Mouse (Mus musculus): ENCODE measurements around the gene 1700028J19Rik. TPM values are rescaled to one million over a fixed set of nuclear protein-coding genes. Genes with fewer than 3 reads are reported as not detected.

The 1700028J19Rik gene
- polyA plus RNA-seq (2014; fragmentation: Nextera tagmentation; extraction: Ambion mirVana) = 0.81 and 1.4 TPM in 2 replicates

DNA sequence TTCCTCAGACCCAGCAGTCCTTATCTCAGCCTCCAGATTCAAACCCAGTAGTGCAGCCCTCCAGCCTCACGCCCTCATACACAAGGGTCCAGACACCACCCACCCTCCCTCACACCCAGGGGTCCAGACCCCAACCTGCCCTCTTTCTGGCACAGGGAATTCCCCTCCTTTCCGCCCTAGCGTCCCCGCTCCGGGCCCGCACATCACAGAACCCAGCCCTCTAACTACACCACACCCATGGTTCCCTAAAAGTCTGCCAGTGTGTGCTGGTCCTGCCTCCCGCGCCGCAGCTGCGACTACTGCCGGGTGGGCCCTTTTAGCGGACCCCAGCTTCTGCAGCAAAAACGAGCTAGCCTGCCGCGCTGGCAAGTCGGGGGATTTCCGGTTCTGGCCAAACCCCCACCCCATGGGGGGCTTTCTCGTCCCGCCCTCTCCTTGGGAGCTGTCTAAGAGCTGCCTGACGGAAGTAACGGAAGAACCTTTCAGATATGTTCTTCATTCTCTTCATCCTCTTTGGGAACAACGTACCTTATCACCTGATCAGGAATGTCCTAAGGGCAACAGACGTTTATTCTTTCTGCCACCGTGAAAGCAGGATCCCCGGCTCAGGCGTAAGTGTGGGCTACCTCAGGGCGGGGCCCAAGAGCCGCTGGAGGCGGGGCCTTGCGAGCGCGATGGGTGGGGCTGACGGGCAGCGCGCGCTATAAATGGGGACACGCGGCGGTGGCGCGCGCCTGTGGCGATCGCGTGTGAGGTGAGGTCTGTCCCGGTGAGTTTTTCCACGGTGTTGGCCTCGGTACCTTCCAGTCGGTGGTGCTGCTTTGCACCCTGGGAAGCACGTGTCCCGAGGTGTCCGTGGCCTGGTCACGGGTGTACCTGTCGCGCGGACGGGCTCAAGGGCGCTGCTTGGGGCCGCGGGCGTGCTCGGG, at the start of gene 1700028J19Rik, which contains the start of gene 2410002F23Rik:
TSS of gene 1700028J19Rik (minus strand) at position 641 of the 929 bp plus-strand sequence.
TSS of gene 2410002F23Rik (plus strand) at position 668 of the 929 bp plus-strand sequence.
- Histone ChIP-seq H3K27me3 (ENCODE audit: control insufficient read depth, insufficient read depth, low read length) (no peaks in the 10 kb centered on the region), H3K4me2 (replicated peaks; ENCODE audit: low read depth, low read length) (peak within 1 kb of the TSS; percentile 67), H3K4me3 (ENCODE audit: low read depth, low read length) (peak within 1 kb of the TSS; percentile 82), H3K9me3 (ENCODE audit: control insufficient read depth, low read length) (no peaks in the 10 kb centered on the region), H3K4me1 (replicated peaks; ENCODE audit: control insufficient read depth, insufficient read depth, low read length) (peaks cover 4% of the 10 kb centered on the region; the same call in 1 of the 2 replicates), H3K9ac (ENCODE audit: low read depth, low read length) (peak within 1 kb of the TSS; percentile 86), H3K36me3 (ENCODE audit: control insufficient read depth, insufficient read depth, low read length) (peaks cover 17% of the 10 kb centered on the region), H3K27ac (ENCODE audit: low read depth, low read length) (peak within 1 kb of the TSS; percentile 74)
- DNase-seq (ENCODE audit: low spot score) (peak; percentile 92), ATAC-seq (ENCODE audit: low FRiP score) (peak; percentile 88)
- WGBS = under 1% methylated on average over 62 of the region's 62 CpGs

DNA sequence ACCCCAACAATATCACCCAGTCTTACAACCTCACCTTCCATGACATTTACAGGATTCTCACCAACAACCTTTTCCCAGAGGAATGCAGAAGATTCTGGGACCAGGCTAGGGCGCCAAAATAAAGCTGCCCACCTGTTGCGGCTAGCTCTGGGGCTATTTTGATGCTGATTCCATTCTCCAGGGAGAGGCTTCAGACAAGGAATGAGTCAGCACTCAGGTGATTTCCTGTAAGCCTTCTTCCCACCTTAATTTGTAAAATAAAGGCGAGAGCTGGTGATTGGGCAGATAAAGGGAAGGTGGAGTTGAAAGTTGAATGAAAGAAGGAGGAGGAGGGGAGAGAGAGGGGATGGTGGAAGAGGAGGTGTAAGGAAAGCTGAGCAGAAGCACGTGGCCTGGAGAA, 44.9 kb upstream of the 1700028J19Rik start:
- H3K4me3 ChIP-seq (ENCODE audit: low read depth, low read length) = no peak overlapping the region
- no peaks in the 10 kb centered on the region for H3K4me1 ChIP-seq (replicated peaks; ENCODE audit: control insufficient read depth, insufficient read depth, low read length)
- H3K9me3 ChIP-seq (ENCODE audit: control insufficient read depth, low read length) = no peaks in the 10 kb centered on the region
- ATAC-seq (ENCODE audit: low FRiP score) = no peak
- no peak overlapping the region for H3K9ac ChIP-seq (ENCODE audit: low read depth, low read length)
- H3K27me3 ChIP-seq (ENCODE audit: control insufficient read depth, insufficient read depth, low read length) = 0 out of 2 replicates have a peak, but pooled peaks cover 2% of the 10 kb centered on the region
- H3K27ac ChIP-seq (ENCODE audit: low read depth, low read length) = no peak overlapping the region
- no peak overlapping the region for H3K4me2 ChIP-seq (replicated peaks; ENCODE audit: low read depth, low read length)
- 49% methylated on average over 4 of the region's 4 CpGs for WGBS
- DNase-seq (ENCODE audit: low spot score) = no peak
- H3K36me3 ChIP-seq (ENCODE audit: control insufficient read depth, insufficient read depth, low read length) = no peaks in the 10 kb centered on the region

DNA sequence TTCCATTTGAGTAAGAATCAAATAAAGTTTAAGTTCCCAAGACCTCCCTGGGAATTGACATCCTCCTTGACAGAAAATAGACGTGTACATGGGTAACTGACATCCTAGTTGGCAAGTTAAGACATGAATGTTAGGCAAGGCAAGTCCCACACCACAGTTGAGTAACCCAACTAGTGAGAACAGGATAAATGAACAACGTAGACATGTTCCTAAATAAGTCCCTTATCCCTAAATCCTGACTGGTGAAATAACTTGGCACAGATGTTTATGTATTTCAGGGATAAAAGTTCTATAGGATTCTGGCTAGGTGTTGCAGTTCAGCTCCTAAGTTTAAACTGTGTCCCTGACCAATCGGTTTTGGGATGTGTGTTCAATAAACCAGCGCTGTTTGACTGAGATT, 44.5 kb upstream of the 1700028J19Rik start:
- Histone ChIP-seq H3K4me1 (replicated peaks; ENCODE audit: control insufficient read depth, insufficient read depth, low read length) (no peaks in the 10 kb centered on the region), H3K4me2 (replicated peaks; ENCODE audit: low read depth, low read length) (no peak overlapping the region), H3K27me3 (ENCODE audit: control insufficient read depth, insufficient read depth, low read length) (0 out of 2 replicates have a peak, but pooled peaks cover 2% of the 10 kb centered on the region), H3K9ac (ENCODE audit: low read depth, low read length) (no peak overlapping the region), H3K36me3 (ENCODE audit: control insufficient read depth, insufficient read depth, low read length) (no peaks in the 10 kb centered on the region), H3K4me3 (ENCODE audit: low read depth, low read length) (no peak overlapping the region), H3K27ac (ENCODE audit: low read depth, low read length) (no peak overlapping the region), H3K9me3 (ENCODE audit: control insufficient read depth, low read length) (no peaks in the 10 kb centered on the region)
- ATAC-seq (ENCODE audit: low FRiP score) = no peak
- DNase-seq (ENCODE audit: low spot score) = no peak
- WGBS = 86% methylated on average over 4 of the region's 4 CpGs

DNA sequence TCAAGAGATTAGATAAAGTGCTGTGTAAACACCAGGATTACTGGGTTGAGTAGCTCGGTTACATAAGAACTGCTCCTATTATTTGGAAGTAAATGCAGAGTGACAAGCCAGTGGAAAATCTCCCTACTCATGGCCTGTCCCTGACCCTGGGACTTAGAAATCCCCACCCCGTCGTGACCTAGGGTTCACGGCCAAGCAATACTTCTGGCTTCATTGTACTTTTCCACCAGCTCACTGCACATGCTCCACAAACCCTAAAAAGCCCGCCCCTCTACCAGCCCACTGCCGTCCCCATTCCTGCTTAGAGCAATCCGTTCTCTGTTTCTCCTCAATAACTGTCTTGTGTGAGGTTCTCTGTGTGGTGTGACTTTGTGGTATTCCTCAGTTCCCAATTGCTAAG, 41.3 kb upstream of the 1700028J19Rik start:
- no peaks in the 10 kb centered on the region for H3K36me3 ChIP-seq (ENCODE audit: control insufficient read depth, insufficient read depth, low read length)
- DNase-seq (ENCODE audit: low spot score) = no peak
- no peak overlapping the region for H3K4me3 ChIP-seq (ENCODE audit: low read depth, low read length)
- H3K9ac ChIP-seq (ENCODE audit: low read depth, low read length) = no peak overlapping the region
- H3K9me3 ChIP-seq (ENCODE audit: control insufficient read depth, low read length) = no peaks in the 10 kb centered on the region
- H3K27me3 ChIP-seq (ENCODE audit: control insufficient read depth, insufficient read depth, low read length) = 0 out of 2 replicates have a peak, but pooled peaks cover 2% of the 10 kb centered on the region
- H3K4me1 ChIP-seq (replicated peaks; ENCODE audit: control insufficient read depth, insufficient read depth, low read length) = no peaks in the 10 kb centered on the region
- H3K4me2 ChIP-seq (replicated peaks; ENCODE audit: low read depth, low read length) = no peak overlapping the region
- no peak for ATAC-seq (ENCODE audit: low FRiP score)
- 69% methylated on average over 7 of the region's 7 CpGs for WGBS
- no peak overlapping the region for H3K27ac ChIP-seq (ENCODE audit: low read depth, low read length)

DNA sequence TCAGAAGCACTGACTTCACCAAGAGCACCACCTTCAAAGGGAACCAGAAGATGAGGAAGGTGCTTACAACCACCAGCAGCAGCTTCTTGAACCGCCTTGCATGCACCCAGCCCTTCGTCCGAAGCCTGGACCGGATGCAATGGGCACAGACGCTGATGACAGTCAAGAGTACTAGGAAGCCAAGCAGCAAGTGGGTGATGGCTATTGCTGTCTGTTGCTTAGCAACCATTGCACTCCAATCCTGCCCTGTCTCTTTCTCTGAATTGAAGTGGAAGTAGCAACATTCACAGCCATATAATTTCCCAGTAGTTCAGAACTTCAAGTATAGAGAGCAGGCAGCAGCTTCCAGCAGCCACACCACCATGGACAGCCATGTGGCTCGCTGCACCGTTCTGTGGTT, 35.1 kb upstream of the 1700028J19Rik start:
- Histone ChIP-seq H3K4me3 (ENCODE audit: low read depth, low read length) (no peak overlapping the region), H3K9ac (ENCODE audit: low read depth, low read length) (no peak overlapping the region), H3K9me3 (ENCODE audit: control insufficient read depth, low read length) (no peaks in the 10 kb centered on the region), H3K27ac (ENCODE audit: low read depth, low read length) (no peak overlapping the region), H3K36me3 (ENCODE audit: control insufficient read depth, insufficient read depth, low read length) (no peaks in the 10 kb centered on the region), H3K4me1 (replicated peaks; ENCODE audit: control insufficient read depth, insufficient read depth, low read length) (no peaks in the 10 kb centered on the region), H3K27me3 (ENCODE audit: control insufficient read depth, insufficient read depth, low read length) (no peaks in the 10 kb centered on the region), H3K4me2 (replicated peaks; ENCODE audit: low read depth, low read length) (no peak overlapping the region)
- ATAC-seq (ENCODE audit: low FRiP score) (no peak), DNase-seq (ENCODE audit: low spot score) (no peak)
- 80% methylated on average over 7 of the region's 7 CpGs for WGBS

DNA sequence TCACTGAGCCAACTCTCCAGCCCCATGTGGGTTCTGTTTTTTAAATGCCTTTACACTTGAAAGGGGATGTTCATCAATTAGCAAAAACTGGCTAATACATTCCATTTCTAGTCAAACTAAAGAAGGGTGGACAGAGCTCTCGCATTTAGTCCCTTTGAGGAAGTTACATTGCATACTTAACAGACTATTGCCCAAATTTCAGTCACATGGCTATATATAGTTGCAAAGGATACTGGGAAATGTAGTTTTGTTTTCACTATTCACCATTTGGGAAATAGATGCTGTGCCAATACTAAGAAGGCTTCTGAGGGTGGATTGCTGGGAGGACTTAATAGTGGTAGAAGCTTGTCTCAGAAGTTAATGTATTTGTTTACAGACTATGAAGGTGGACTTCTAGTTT, 34.5 kb upstream of the 1700028J19Rik start:
- Histone ChIP-seq H3K4me1 (replicated peaks; ENCODE audit: control insufficient read depth, insufficient read depth, low read length) (no peaks in the 10 kb centered on the region), H3K9ac (ENCODE audit: low read depth, low read length) (no peak overlapping the region), H3K4me2 (replicated peaks; ENCODE audit: low read depth, low read length) (no peak overlapping the region), H3K27ac (ENCODE audit: low read depth, low read length) (no peak overlapping the region), H3K27me3 (ENCODE audit: control insufficient read depth, insufficient read depth, low read length) (no peaks in the 10 kb centered on the region), H3K4me3 (ENCODE audit: low read depth, low read length) (no peak overlapping the region), H3K36me3 (ENCODE audit: control insufficient read depth, insufficient read depth, low read length) (no peaks in the 10 kb centered on the region), H3K9me3 (ENCODE audit: control insufficient read depth, low read length) (no peaks in the 10 kb centered on the region)
- 73% methylated on average over 1 of the region's 1 CpGs for WGBS
- ATAC-seq (ENCODE audit: low FRiP score) (no peak), DNase-seq (ENCODE audit: low spot score) (no peak)

DNA sequence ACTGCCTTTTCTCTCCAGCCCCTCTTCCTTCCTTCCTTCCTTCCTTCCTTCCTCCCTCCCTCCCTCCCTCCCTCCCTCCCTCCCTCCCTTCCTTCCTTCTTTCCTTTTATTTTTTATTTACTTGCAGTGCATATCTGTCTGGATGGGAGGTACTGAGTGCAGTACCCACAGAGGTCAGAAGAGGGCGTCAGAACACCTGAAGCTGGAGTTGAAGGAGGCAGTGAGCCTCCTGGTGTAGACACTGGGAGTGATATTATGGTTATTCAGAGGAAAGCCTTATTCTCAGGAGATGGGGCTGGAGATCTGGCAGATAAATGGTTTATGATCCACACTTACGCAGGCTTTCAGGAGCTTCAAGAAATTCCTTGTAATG, 30.7 kb upstream of the 1700028J19Rik start:
- H3K27me3 ChIP-seq (ENCODE audit: control insufficient read depth, insufficient read depth, low read length) = no peaks in the 10 kb centered on the region
- no peak overlapping the region for H3K4me3 ChIP-seq (ENCODE audit: low read depth, low read length)
- no peaks in the 10 kb centered on the region for H3K36me3 ChIP-seq (ENCODE audit: control insufficient read depth, insufficient read depth, low read length)
- no peak overlapping the region for H3K27ac ChIP-seq (ENCODE audit: low read depth, low read length)
- ATAC-seq (ENCODE audit: low FRiP score) (no peak), DNase-seq (ENCODE audit: low spot score) (peak; percentile 51)
- no peak overlapping the region for H3K9ac ChIP-seq (ENCODE audit: low read depth, low read length)
- no peak overlapping the region for H3K4me2 ChIP-seq (replicated peaks; ENCODE audit: low read depth, low read length)
- H3K9me3 ChIP-seq (ENCODE audit: control insufficient read depth, low read length) = no peaks in the 10 kb centered on the region
- 48% methylated on average over 2 of the region's 2 CpGs for WGBS
- H3K4me1 ChIP-seq (replicated peaks; ENCODE audit: control insufficient read depth, insufficient read depth, low read length) = no peaks in the 10 kb centered on the region

DNA sequence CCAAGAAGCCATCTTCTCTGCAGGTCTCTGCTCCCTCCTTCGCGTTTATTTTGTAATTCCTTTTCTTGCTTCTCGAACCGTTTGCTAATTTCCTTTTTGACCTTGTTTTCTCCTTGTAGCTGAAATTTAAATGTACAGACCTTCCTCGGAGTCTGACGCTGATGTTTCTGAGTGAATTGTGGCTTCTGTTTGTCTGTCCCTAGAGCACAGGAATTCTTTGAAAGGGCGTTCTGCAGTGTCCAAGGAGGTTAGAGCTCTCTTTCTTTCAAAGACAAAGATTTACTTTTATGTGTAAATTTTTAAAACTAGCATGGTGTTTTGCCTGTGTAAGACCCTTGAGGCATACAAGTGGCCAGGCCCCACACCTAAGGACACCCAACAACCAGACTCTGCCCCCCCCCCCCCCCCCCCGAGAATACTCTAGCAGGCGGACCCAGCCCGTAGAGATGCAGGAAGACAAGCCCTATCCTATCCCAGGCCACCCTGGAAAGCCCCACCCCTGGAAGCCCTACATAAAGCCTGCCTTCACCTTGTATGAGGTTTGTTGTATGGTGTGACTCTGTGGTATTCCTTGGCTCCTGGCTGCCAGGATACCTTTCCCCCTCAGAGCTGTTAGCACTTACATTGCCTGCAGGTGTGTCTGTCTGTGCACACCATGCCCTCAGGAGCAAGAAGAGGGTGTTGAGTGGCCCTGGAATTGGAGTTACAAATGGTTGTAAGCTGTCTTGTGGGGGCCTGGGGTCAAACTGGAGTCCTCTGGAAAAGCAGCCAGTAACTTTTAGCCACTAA, 30.2 kb upstream of the 1700028J19Rik start:
- Histone ChIP-seq H3K4me2 (replicated peaks; ENCODE audit: low read depth, low read length) (no peak overlapping the region), H3K4me3 (ENCODE audit: low read depth, low read length) (no peak overlapping the region), H3K4me1 (replicated peaks; ENCODE audit: control insufficient read depth, insufficient read depth, low read length) (no peaks in the 10 kb centered on the region), H3K9me3 (ENCODE audit: control insufficient read depth, low read length) (no peaks in the 10 kb centered on the region), H3K27me3 (ENCODE audit: control insufficient read depth, insufficient read depth, low read length) (no peaks in the 10 kb centered on the region), H3K27ac (ENCODE audit: low read depth, low read length) (no peak overlapping the region), H3K9ac (ENCODE audit: low read depth, low read length) (no peak overlapping the region), H3K36me3 (ENCODE audit: control insufficient read depth, insufficient read depth, low read length) (no peaks in the 10 kb centered on the region)
- DNase-seq (ENCODE audit: low spot score) = no peak
- WGBS = 74% methylated on average over 10 of the region's 10 CpGs
- no peak for ATAC-seq (ENCODE audit: low FRiP score)
